Mouse (Mus musculus): Measurements from ENCODE around the gene Slc15a2. TPM values are rescaled to one million over a fixed set of nuclear protein-coding genes. Genes with fewer than 3 reads are reported as not detected.

The Slc15a2 gene
- total RNA-seq, 1 experiment: 6.6 TPM

- no peak for TF ChIP-seq HCFC1 (IDR thresholded peaks at IDR 0.05; ENCODE audit: borderline replicate concordance, insufficient read depth, low read length)
- no peak for TF ChIP-seq CHD2 (IDR thresholded peaks at IDR 0.05; ENCODE audit: low read depth, low read length)
- no peak for TF ChIP-seq ZNF384 (IDR thresholded peaks at IDR 0.05; ENCODE audit: low read depth, low read length)
- no peak for TF ChIP-seq ZC3H11A (IDR thresholded peaks at IDR 0.05; ENCODE audit: borderline replicate concordance, low read depth, low read length)
- TF ChIP-seq MAFK (IDR thresholded peaks at IDR 0.05; ENCODE audit: insufficient read depth, low read depth, low read length): no peak
- H3K27ac ChIP-seq (ENCODE audit: insufficient read depth, low read depth, low read length, poor library complexity, severe bottlenecking): no peak overlapping the region
- in situ Hi-C loops (cut with MboI; ENCODE audit: low sequenced_read_pairs in 2 of 2, unreplicated experiment in 2 of 2): no loop called here
- peaks cover 0 to 5% of the 10 kb centered on the region in 2 experiments; a peak in 1 of 4 replicates for H3K4me1 ChIP-seq (ENCODE audit: control insufficient read depth in 2 of 2, insufficient read depth in 2 of 2, low read length in 2 of 2, poor library complexity in 1 of 2)
- H3K4me3 ChIP-seq (ENCODE audit: insufficient read depth in 1 of 2, low read depth in 1 of 2, low read length in 2 of 2, poor library complexity in 1 of 2, severe bottlenecking in 1 of 2): no peak overlapping the region
- H3K36me3 ChIP-seq (ENCODE audit: control insufficient read depth, insufficient read depth, low read length, poor library complexity, severe bottlenecking): no peaks in the 10 kb centered on the region
- no peaks in the 10 kb centered on the region for H3K9me3 ChIP-seq (ENCODE audit: control insufficient read depth, insufficient read depth, low read depth, low read length)
- DNase-seq (ENCODE audit: low read depth, low spot score): no peak
- H3K9ac ChIP-seq (ENCODE audit: insufficient read depth, low read depth, low read length, poor library complexity, severe bottlenecking): no peak overlapping the region
These were observed 11.8 kb downstream of the Slc15a2 start for GRCm38 (mm10) chr16:36772996-36773395.

DNA sequence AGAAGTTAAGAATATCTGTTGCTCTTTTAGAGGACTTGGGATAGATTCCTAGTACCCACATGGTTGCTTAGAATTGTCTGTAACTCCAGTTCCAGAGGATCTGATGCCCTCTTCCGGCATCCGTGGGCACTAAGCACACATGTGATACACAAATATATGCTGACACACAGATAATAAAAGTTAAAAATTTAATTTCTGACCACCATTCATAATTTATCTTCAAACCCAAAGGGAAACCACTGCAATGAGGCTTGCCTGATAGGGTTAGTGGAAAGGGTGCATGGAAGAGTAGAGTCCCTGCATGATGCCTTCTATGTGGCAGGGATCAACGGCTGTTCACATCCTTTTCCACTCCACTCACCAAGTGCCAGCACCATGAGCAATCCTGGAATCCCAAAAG lies 13.1 kb downstream of the Slc15a2 start:
- DNase-seq (ENCODE audit: low read depth, low spot score): no peak
- TF ChIP-seq MAFK (IDR thresholded peaks at IDR 0.05; ENCODE audit: insufficient read depth, low read depth, low read length) (no peak), CHD2 (IDR thresholded peaks at IDR 0.05; ENCODE audit: low read depth, low read length) (no peak), HCFC1 (IDR thresholded peaks at IDR 0.05; ENCODE audit: borderline replicate concordance, insufficient read depth, low read length) (no peak), ZNF384 (IDR thresholded peaks at IDR 0.05; ENCODE audit: low read depth, low read length) (no peak), ZC3H11A (IDR thresholded peaks at IDR 0.05; ENCODE audit: borderline replicate concordance, low read depth, low read length) (no peak)
- Histone ChIP-seq H3K9me3 (ENCODE audit: control insufficient read depth, insufficient read depth, low read depth, low read length) (no peaks in the 10 kb centered on the region), H3K4me1 (ENCODE audit: control insufficient read depth in 2 of 2, insufficient read depth in 2 of 2, low read length in 2 of 2, poor library complexity in 1 of 2) (peaks cover 0 to 5% of the 10 kb centered on the region in 2 experiments; a peak in 1 of 4 replicates), H3K9ac (ENCODE audit: insufficient read depth, low read depth, low read length, poor library complexity, severe bottlenecking) (no peak overlapping the region), H3K4me3 (ENCODE audit: insufficient read depth in 1 of 2, low read depth in 1 of 2, low read length in 2 of 2, poor library complexity in 1 of 2, severe bottlenecking in 1 of 2) (no peak overlapping the region), H3K36me3 (ENCODE audit: control insufficient read depth, insufficient read depth, low read length, poor library complexity, severe bottlenecking) (no peaks in the 10 kb centered on the region), H3K27ac (ENCODE audit: insufficient read depth, low read depth, low read length, poor library complexity, severe bottlenecking) (no peak overlapping the region)
- in situ Hi-C loops (cut with MboI; ENCODE audit: low sequenced_read_pairs in 2 of 2, unreplicated experiment in 2 of 2): no loop called here

DNA sequence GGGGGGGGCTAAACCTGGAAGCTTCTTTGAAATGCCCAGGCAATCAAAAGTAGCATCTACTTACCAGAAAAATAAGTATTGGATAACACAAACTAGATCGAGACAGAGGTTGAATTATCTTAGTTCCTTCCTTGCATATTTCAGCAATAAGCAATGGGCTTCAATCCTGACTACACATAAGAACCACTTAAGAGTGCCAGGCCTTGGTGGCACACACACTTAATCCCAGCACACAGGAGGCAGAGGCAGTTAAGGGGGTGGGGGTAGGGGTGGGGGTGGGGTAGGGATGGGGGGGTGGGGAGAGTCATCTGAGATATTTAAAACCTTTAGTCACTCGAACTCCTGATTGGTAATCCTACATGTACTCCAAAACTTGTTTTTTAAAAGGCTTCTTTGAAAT lies 13.5 kb downstream of the Slc15a2 start:
- Histone ChIP-seq H3K27ac (ENCODE audit: insufficient read depth, low read depth, low read length, poor library complexity, severe bottlenecking) (no peak overlapping the region), H3K9me3 (ENCODE audit: control insufficient read depth, insufficient read depth, low read depth, low read length) (no peaks in the 10 kb centered on the region), H3K4me3 (ENCODE audit: insufficient read depth in 1 of 2, low read depth in 1 of 2, low read length in 2 of 2, poor library complexity in 1 of 2, severe bottlenecking in 1 of 2) (no peak overlapping the region), H3K4me1 (ENCODE audit: control insufficient read depth in 2 of 2, insufficient read depth in 2 of 2, low read length in 2 of 2, poor library complexity in 1 of 2) (peaks cover 0 to 4% of the 10 kb centered on the region in 2 experiments; a peak in 1 of 4 replicates), H3K9ac (ENCODE audit: insufficient read depth, low read depth, low read length, poor library complexity, severe bottlenecking) (no peak overlapping the region), H3K36me3 (ENCODE audit: control insufficient read depth, insufficient read depth, low read length, poor library complexity, severe bottlenecking) (no peaks in the 10 kb centered on the region)
- no peak for DNase-seq (ENCODE audit: low read depth, low spot score)
- TF ChIP-seq ZC3H11A (IDR thresholded peaks at IDR 0.05; ENCODE audit: borderline replicate concordance, low read depth, low read length) (no peak), CHD2 (IDR thresholded peaks at IDR 0.05; ENCODE audit: low read depth, low read length) (no peak), HCFC1 (IDR thresholded peaks at IDR 0.05; ENCODE audit: borderline replicate concordance, insufficient read depth, low read length) (no peak), MAFK (IDR thresholded peaks at IDR 0.05; ENCODE audit: insufficient read depth, low read depth, low read length) (no peak), ZNF384 (IDR thresholded peaks at IDR 0.05; ENCODE audit: low read depth, low read length) (no peak)
- in situ Hi-C loops (cut with MboI; ENCODE audit: low sequenced_read_pairs in 2 of 2, unreplicated experiment in 2 of 2): no loop called here

- no peak overlapping the region for H3K4me3 ChIP-seq (ENCODE audit: insufficient read depth in 1 of 2, low read depth in 1 of 2, low read length in 2 of 2, poor library complexity in 1 of 2, severe bottlenecking in 1 of 2)
- H3K36me3 ChIP-seq (ENCODE audit: control insufficient read depth, insufficient read depth, low read length, poor library complexity, severe bottlenecking): no peaks in the 10 kb centered on the region
- in situ Hi-C loops (cut with MboI; ENCODE audit: low sequenced_read_pairs in 2 of 2, unreplicated experiment in 2 of 2): no loop called here
These were observed 13.9 kb downstream of the Slc15a2 start for GRCm38 (mm10) chr16:36770830-36771229.

More at GRCm38 (mm10) chr16:36770830-36771229, 13.9 kb downstream of the Slc15a2 start:
- Histone ChIP-seq H3K4me1 (ENCODE audit: control insufficient read depth in 2 of 2, insufficient read depth in 2 of 2, low read length in 2 of 2, poor library complexity in 1 of 2) (0 out of 4 replicates have a peak, but pooled peaks cover 0 to 3% of the 10 kb centered on the region in 2 experiments), H3K9me3 (ENCODE audit: control insufficient read depth, insufficient read depth, low read depth, low read length) (no peaks in the 10 kb centered on the region), H3K9ac (ENCODE audit: insufficient read depth, low read depth, low read length, poor library complexity, severe bottlenecking) (no peak overlapping the region), H3K27ac (ENCODE audit: insufficient read depth, low read depth, low read length, poor library complexity, severe bottlenecking) (no peak overlapping the region)
- DNase-seq (ENCODE audit: low read depth, low spot score): no peak
- no peak for TF ChIP-seq ZC3H11A (IDR thresholded peaks at IDR 0.05; ENCODE audit: borderline replicate concordance, low read depth, low read length)
- no peak for TF ChIP-seq ZNF384 (IDR thresholded peaks at IDR 0.05; ENCODE audit: low read depth, low read length)
- TF ChIP-seq CHD2 (IDR thresholded peaks at IDR 0.05; ENCODE audit: low read depth, low read length): no peak
- TF ChIP-seq MAFK (IDR thresholded peaks at IDR 0.05; ENCODE audit: insufficient read depth, low read depth, low read length): no peak
- no peak for TF ChIP-seq HCFC1 (IDR thresholded peaks at IDR 0.05; ENCODE audit: borderline replicate concordance, insufficient read depth, low read length)
